ENCODE assay signal across 8 mouse cellular contexts in the genomic region with DNA sequence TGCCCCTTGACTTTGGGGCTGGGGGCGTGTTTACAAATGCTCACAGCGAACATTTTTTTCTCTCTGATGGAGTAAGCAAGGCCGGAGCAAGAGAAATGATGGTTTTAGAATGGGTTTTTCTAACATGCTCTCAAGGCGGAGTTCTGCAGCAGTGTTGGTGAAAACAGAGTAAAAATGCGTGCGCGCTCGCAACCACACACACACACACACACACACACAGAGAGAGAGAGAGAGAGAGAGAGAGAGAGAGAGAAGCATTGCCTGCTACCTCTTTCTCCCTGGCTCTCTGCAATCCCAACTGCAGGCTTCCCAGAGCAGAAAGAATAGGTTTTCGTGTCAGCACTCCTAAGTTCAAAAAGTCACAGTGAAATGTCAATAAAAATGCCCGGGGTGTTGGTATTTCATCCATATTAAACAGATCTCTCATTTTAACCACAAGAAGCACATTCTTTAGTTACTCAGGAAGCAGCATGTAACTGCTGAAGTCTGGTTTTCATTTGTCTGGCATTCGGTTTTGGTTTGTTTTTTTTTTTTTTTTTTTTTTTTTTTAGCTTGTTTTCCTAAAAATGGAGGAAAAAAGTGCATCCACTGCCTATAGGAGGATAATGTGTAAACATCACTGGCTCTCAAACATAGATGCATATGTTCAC. TPM values are rescaled to one million over a fixed set of nuclear protein-coding genes. Genes with fewer than 3 reads are reported as not detected.
DNase-seq lines count a peak whose midpoint lies in the region; ATAC-seq and TF ChIP-seq lines count a peak whose summit lies in the region.

No protein-coding gene starts in this region.

- DNase-seq in heart, adult 8-10 months (ENCODE audit: low spot score) = no peak
- peak; percentile 24 for DNase-seq in MN1 (ENCODE audit: low spot score)
- DNase-seq in forebrain, postnatal 0 days = no peak
- no peak for DNase-seq in midbrain, embryonic 11.5 days (ENCODE audit: low spot score, missing footprints)
- DNase-seq in yolk sac, embryonic 10.5 days (ENCODE audit: low spot score) = no peak
- no peak for DNase-seq in ovary, adult 18-20 months (ENCODE audit: low spot score)

- no peaks in the 10 kb centered on the region for H3K9me3 ChIP-seq in heart, embryonic 16.5 days (replicated peaks; ENCODE audit: control insufficient read depth, low read length)
- H3K9me3 ChIP-seq in forebrain, postnatal 0 days (ENCODE audit: low read length) = no peaks in the 10 kb centered on the region
- H3K9me3 ChIP-seq in midbrain, embryonic 11.5 days (ENCODE audit: control insufficient read depth, low read length) = no peaks in the 10 kb centered on the region

- H3K4me3 ChIP-seq in heart, embryonic 16.5 days (ENCODE audit: low read length) = peak overlapping the region; percentile 72
- H3K4me3 ChIP-seq in forebrain, postnatal 0 days (ENCODE audit: low read depth, low read length) = peak overlapping the region; percentile 76
- H3K4me3 ChIP-seq in midbrain, embryonic 11.5 days (ENCODE audit: low read depth, low read length) = peak overlapping the region; percentile 77

- H3K4me2 ChIP-seq in heart, embryonic 16.5 days (ENCODE audit: low read depth, low read length) = peak overlapping the region; percentile 70
- peak overlapping the region; percentile 69 for H3K4me2 ChIP-seq in forebrain, postnatal 0 days (ENCODE audit: low read depth)
- H3K4me2 ChIP-seq in midbrain, embryonic 11.5 days = peak overlapping the region; percentile 76

- peak overlapping the region; percentile 92 for H3K9ac ChIP-seq in heart, embryonic 16.5 days (ENCODE audit: low read length)
- H3K9ac ChIP-seq in forebrain, postnatal 0 days = peak overlapping the region; percentile 61
- H3K9ac ChIP-seq in midbrain, embryonic 11.5 days (ENCODE audit: low read length) = peak overlapping the region; percentile 81

- no peaks in the 10 kb centered on the region for H3K27me3 ChIP-seq in heart, embryonic 16.5 days (ENCODE audit: control insufficient read depth, insufficient read depth, low read length)
- H3K27me3 ChIP-seq in forebrain, postnatal 0 days (ENCODE audit: insufficient read depth, low read length) = no peaks in the 10 kb centered on the region
- H3K27me3 ChIP-seq in midbrain, embryonic 11.5 days (ENCODE audit: control insufficient read depth, insufficient read depth, low read length) = no peaks in the 10 kb centered on the region

- TF ChIP-seq CTCF in forebrain, postnatal 0 days (IDR thresholded peaks at IDR 0.05; ENCODE audit: low read depth) = no peak

- WGBS in heart, embryonic 16.5 days = 9% methylated on average over 11 of the region's 11 CpGs
- WGBS in forebrain, postnatal 0 days = 5% methylated on average over 11 of the region's 11 CpGs
- WGBS in midbrain, embryonic 11.5 days = 5% methylated on average over 11 of the region's 11 CpGs

- ATAC-seq in heart, embryonic 16.5 days (replicated peaks; ENCODE audit: extremely low read depth, insufficient read depth, low FRiP score) = no peak
- no peak for ATAC-seq in forebrain, postnatal 0 days
- ATAC-seq in midbrain, embryonic 11.5 days (ENCODE audit: low FRiP score) = no peak
- ATAC-seq in megakaryocyte-erythroid progenitor cell, adult 5-6 weeks (replicated peaks; ENCODE audit: low FRiP score, low TSS enrichment, poor library complexity, severe bottlenecking) = no peak

- H3K27ac ChIP-seq in heart, embryonic 16.5 days (ENCODE audit: low read length) = peak overlapping the region; percentile 95
- peak overlapping the region; percentile 88 for H3K27ac ChIP-seq in forebrain, postnatal 0 days (ENCODE audit: low read depth, low read length)
- peak overlapping the region; percentile 84; the same call in 1 of the 2 replicates for H3K27ac ChIP-seq in midbrain, embryonic 11.5 days (ENCODE audit: low read depth, low read length)

- H3K36me3 ChIP-seq in heart, embryonic 16.5 days (ENCODE audit: control insufficient read depth, insufficient read depth) = no peaks in the 10 kb centered on the region
- no peaks in the 10 kb centered on the region for H3K36me3 ChIP-seq in forebrain, postnatal 0 days (ENCODE audit: insufficient read depth)
- no peaks in the 10 kb centered on the region for H3K36me3 ChIP-seq in midbrain, embryonic 11.5 days (ENCODE audit: control insufficient read depth, insufficient read depth, low read length)

- peaks cover 18% of the 10 kb centered on the region for H3K4me1 ChIP-seq in heart, embryonic 16.5 days (ENCODE audit: control insufficient read depth, insufficient read depth, low read length)
- peaks cover 11% of the 10 kb centered on the region for H3K4me1 ChIP-seq in forebrain, postnatal 0 days (ENCODE audit: insufficient read depth)
- H3K4me1 ChIP-seq in midbrain, embryonic 11.5 days (ENCODE audit: control insufficient read depth, insufficient read depth, low read length) = peaks cover 11% of the 10 kb centered on the region

RNA-seq across cellular contexts. Expression of a gene that starts 0.7 kb away (rescaled TPM):
- polyA plus RNA-seq in heart, embryonic 16.5 days (2015; fragmentation: Nextera tagmentation; extraction: Ambion mirVana) = 19.1 and 20.8 TPM in 2 replicates
- total RNA-seq in heart, adult 8-10 months (2022) = 10 to 100 TPM; 69.0 to 82.6 (median 74.0) TPM
- 40.2 and 49.1 TPM in 2 replicates for total RNA-seq in forebrain, postnatal 0 days (2014; rRNA removed)
- 33.7 and 47.6 TPM in 2 replicates for polyA plus RNA-seq in forebrain, postnatal 0 days (2015; fragmentation: Nextera tagmentation; extraction: Ambion mirVana)
- 29.9 and 32.1 TPM in 2 replicates for polyA plus RNA-seq in midbrain, embryonic 11.5 days (2014; fragmentation: Nextera tagmentation; extraction: Ambion mirVana)
- total RNA-seq in megakaryocyte-erythroid progenitor cell, adult 5-6 weeks (2014; fragmentation: Nextera tagmentation) = 35.0 and 44.4 TPM in 2 replicates
- total RNA-seq in megakaryocyte-erythroid progenitor cell, adult 5-6 weeks (2017) = 28.6 and 33.9 TPM in 2 replicates

RNA-seq across cellular contexts. Expression of a gene that starts 8.1 kb away (rescaled TPM):
- polyA plus RNA-seq in heart, embryonic 16.5 days (2015; fragmentation: Nextera tagmentation; extraction: Ambion mirVana) = 138 and 151 TPM in 2 replicates
- total RNA-seq in heart, adult 8-10 months (2022) = 100 to 1,000 TPM in 1 of 4 experiments, 10 to 100 TPM in 3; 88.4 to 102 (median 91.0) TPM
- 54.5 and 59.1 TPM in 2 replicates for total RNA-seq in forebrain, postnatal 0 days (2014; rRNA removed)
- polyA plus RNA-seq in forebrain, postnatal 0 days (2015; fragmentation: Nextera tagmentation; extraction: Ambion mirVana) = 146 and 149 TPM in 2 replicates
- 232 and 254 TPM in 2 replicates for polyA plus RNA-seq in midbrain, embryonic 11.5 days (2014; fragmentation: Nextera tagmentation; extraction: Ambion mirVana)
- total RNA-seq in megakaryocyte-erythroid progenitor cell, adult 5-6 weeks (2014; fragmentation: Nextera tagmentation) = 94.9 and 97.5 TPM in 2 replicates
- 181 and 220 TPM in 2 replicates for total RNA-seq in megakaryocyte-erythroid progenitor cell, adult 5-6 weeks (2017)
